Mouse (Mus musculus): ENCODE results near the gene Nlrp4b. TPM values are rescaled to one million over a fixed set of nuclear protein-coding genes. Genes with fewer than 3 reads are reported as not detected.
"Not testable (repeated sequence)": the region's sequence is repeated elsewhere in the genome, so short reads cannot be mapped to it uniquely, and the experiment has no call there.

The Nlrp4b gene
- total RNA-seq (2021) = not detected
- long read RNA-seq, experiment 1 = 0 reads
- long read RNA-seq, experiment 2 = 0 reads

GRCm38 (mm10) chr7:10687489-10687888, at the start of gene Nlrp4b:
Gene Nlrp4b (plus strand): TSS chr7:10687789.
- DNase-seq (ENCODE audit: low spot score in 2 of 2) = no peak

GRCm38 (mm10) chr7:10754264-10754663, 66.7 kb downstream of the Nlrp4b start, which contains the start of gene Vmn1r71:
Gene Vmn1r71 (minus strand): TSS chr7:10754364.
- DNase-seq (ENCODE audit: low spot score in 2 of 2) = no peak

GRCm38 (mm10) chr7:10757551-10757950, 70.0 kb downstream of the Nlrp4b start:
- DNase-seq (ENCODE audit: low spot score in 2 of 2) = not testable (repeated sequence)

Other genes starting within 250 kb of the Nlrp4b start
- gene Vmn1r67, start 244.5 kb upstream of the Nlrp4b start, total RNA-seq (2021) = not detected
- 10 to 100 TPM; 13.2 to 13.9 TPM for gene Zik1, start 192.4 kb upstream of the Nlrp4b start, total RNA-seq (2021)
- gene Vmn1r68, start 129.3 kb upstream of the Nlrp4b start, total RNA-seq (2021) = not detected
- gene Vmn1r69, start 74.1 kb upstream of the Nlrp4b start, total RNA-seq (2021) = not detected
- not detected for gene Vmn1r70, start 56.3 kb upstream of the Nlrp4b start, total RNA-seq (2021)
- gene Vmn1r71, start 66.6 kb downstream of the Nlrp4b start, total RNA-seq (2021) = not detected
- gene Zscan4b, start 217.3 kb downstream of the Nlrp4b start, total RNA-seq (2021) = not detected